Mouse (Mus musculus) spleen, adult 2 months (tissue): ENCODE measurements around the gene Tnfrsf1b.

ENCODE experiments used
- CTCF ChIP-seq: fragments of 200-500 bp; IDR thresholded peaks from 2 replicates; pipeline ENCODE4 v1.5.1; 2011; ENCODE audit warnings: mild to moderate bottlenecking, inconsistent platforms; ENCODE audit not compliant: insufficient read depth, insufficient read length, insufficient replicate concordance; ENCODE audit errors: extremely low read depth
- POLR2A ChIP-seq: fragments of 200-500 bp; IDR thresholded peaks from 2 replicates; pipeline ENCODE4 v1.6.1; 2011; ENCODE audit warnings: low read depth, low read length, inconsistent platforms

DNA sequence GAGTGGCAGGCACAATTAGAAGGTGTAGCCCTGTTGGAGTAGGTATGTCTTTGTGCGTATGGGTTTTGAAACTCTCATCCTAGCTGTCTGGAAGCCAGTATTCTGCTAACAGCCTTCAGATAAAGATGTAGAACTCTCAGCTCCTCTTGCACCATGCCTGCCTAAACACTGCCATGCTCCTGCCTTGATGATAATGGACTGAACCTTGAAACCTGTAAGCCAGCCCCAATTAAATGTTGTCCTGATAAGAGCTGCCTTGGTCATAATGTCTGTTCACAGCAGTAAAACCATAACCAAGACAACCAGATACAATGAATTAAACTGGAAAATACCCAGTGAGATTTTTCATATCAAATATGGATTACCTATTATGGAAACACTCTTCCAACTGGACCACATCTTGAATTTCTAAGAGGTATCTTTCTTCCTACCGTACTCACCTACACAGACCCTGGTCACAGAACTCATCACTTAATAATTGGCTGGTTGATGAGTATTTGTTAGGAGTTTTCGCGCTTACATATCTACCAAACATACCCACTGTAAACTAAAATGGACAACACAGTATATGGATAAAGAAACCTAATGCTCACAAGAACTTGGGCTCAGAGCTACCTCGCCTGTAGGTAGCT lies 67.6 kb downstream of the Tnfrsf1b start:
- TF ChIP-seq POLR2A (no peak), CTCF (no peak)
